In genomic region chr19:10640080-10640479, GRCm38 (mm10) we compare ENCODE assay signal across 14 mouse cellular contexts. TPM values are rescaled to one million over a fixed set of nuclear protein-coding genes. Genes with fewer than 3 reads are reported as not detected.
DNase-seq lines count a peak whose midpoint lies in the region; ATAC-seq and TF ChIP-seq lines count a peak whose summit lies in the region.
"Had no signal": no experiment of that assay in that cellular context is flagged by ENCODE, and none has a peak within 500 bp of the region (broad histone marks: within the 10 kb centered on the region; RNA-seq: fewer than 3 reads in every experiment).

No protein-coding gene starts in this region.

- intact Hi-C loops in heart, adult 2 months (cut with DNase I): no loop called here

- H3K36me3 ChIP-seq in heart, embryonic 14.5 days (ENCODE audit: control insufficient read depth, insufficient read depth, low read length): no peaks in the 10 kb centered on the region
- no peaks in the 10 kb centered on the region for H3K36me3 ChIP-seq in heart, adult 2 months (ENCODE audit: control insufficient read depth, insufficient read depth, low read length)
- H3K36me3 ChIP-seq in G1E (replicated peaks): peaks cover 15% of the 10 kb centered on the region
- no peaks in the 10 kb centered on the region for H3K36me3 ChIP-seq in embryonic facial prominence, embryonic 10.5 days (replicated peaks)
- H3K36me3 ChIP-seq in limb, embryonic 15.5 days: no peaks in the 10 kb centered on the region
- H3K36me3 ChIP-seq: forebrain, embryonic 10.5 days had no signal

- TF ChIP-seq CTCF in heart, adult 2 months (IDR thresholded peaks at IDR 0.05): no peak
- no peak for TF ChIP-seq CTCF in G1E (IDR thresholded peaks at IDR 0.05; ENCODE audit: low read depth, low read length)

- no peaks in the 10 kb centered on the region for H3K9me3 ChIP-seq in heart, embryonic 14.5 days (ENCODE audit: control insufficient read depth, low read length)
- H3K9me3 ChIP-seq in G1E (replicated peaks): no peaks in the 10 kb centered on the region
- H3K9me3 ChIP-seq in embryonic facial prominence, embryonic 10.5 days: no peaks in the 10 kb centered on the region
- H3K9me3 ChIP-seq in limb, embryonic 15.5 days: no peaks in the 10 kb centered on the region
- H3K9me3 ChIP-seq: forebrain, embryonic 10.5 days had no signal

- no peaks in the 10 kb centered on the region for H3K79me2 ChIP-seq in heart, adult 2 months (replicated peaks; ENCODE audit: control insufficient read depth, insufficient read depth, low read length)

- no peak overlapping the region for H3K4me3 ChIP-seq in heart, embryonic 14.5 days (ENCODE audit: control insufficient read depth in 1 of 2, insufficient read depth in 1 of 2, low read depth in 1 of 2, low read length in 2 of 2)
- H3K4me3 ChIP-seq in heart, adult 2 months: no peak overlapping the region
- H3K4me3 ChIP-seq in G1E (ENCODE audit: low read depth, low read length): no peak overlapping the region; the same call in 1 of the 2 replicates
- H3K4me3 ChIP-seq in embryonic facial prominence, embryonic 10.5 days: peak overlapping the region; percentile 22; the same call in 1 of the 2 replicates
- H3K4me3 ChIP-seq in limb, embryonic 15.5 days: 0 out of 2 replicates have a peak overlapping the region, but pooled peaks have one; percentile 3
- H3K4me3 ChIP-seq: forebrain, embryonic 10.5 days; myocyte had no signal

- WGBS in heart, embryonic 14.5 days: 3% methylated on average over 5 of the region's 5 CpGs
- 5% methylated on average over 5 of the region's 5 CpGs for WGBS in heart, adult 2 months
- 18% methylated on average over 5 of the region's 5 CpGs for WGBS in embryonic facial prominence, embryonic 10.5 days
- 4% methylated on average over 5 of the region's 5 CpGs for WGBS in limb, embryonic 15.5 days

- no peak for DNase-seq in heart, adult 2 months
- DNase-seq in G1E (ENCODE audit: low spot score): peak; percentile 23
- DNase-seq in embryonic facial prominence, embryonic 10.5 days (ENCODE audit: low spot score): no peak
- no peak for DNase-seq in spleen, postnatal 36 days (ENCODE audit: low spot score in 2 of 2)
- no peak for DNase-seq in spleen, adult 12 weeks (ENCODE audit: low spot score)
- DNase-seq in cerebellum, adult 11-12 months: no peak
- DNase-seq: lung, postnatal 4 days; right cerebral cortex, postnatal 25 days; thymus, adult 18-20 months had no signal

- ATAC-seq in heart, embryonic 14.5 days (ENCODE audit: insufficient number of reproducible peaks, insufficient read depth, low FRiP score, low read depth): no peak
- peak; percentile 57 for ATAC-seq in G1E (ENCODE audit: extremely low read depth, insufficient number of reproducible peaks, low FRiP score, poor library complexity, severe bottlenecking)
- ATAC-seq in limb, embryonic 15.5 days (ENCODE audit: insufficient number of reproducible peaks, low FRiP score, low TSS enrichment, low read depth): no peak

- no peak for TF ChIP-seq POLR2A in heart, adult 2 months (IDR thresholded peaks at IDR 0.05; ENCODE audit: insufficient read depth, low read depth, low read length)

- H3K4me1 ChIP-seq in heart, embryonic 14.5 days (ENCODE audit: control insufficient read depth in 2 of 2, insufficient read depth in 2 of 2, low read length in 2 of 2): peaks cover 2 to 8% of the 10 kb centered on the region in 2 experiments; a peak in 3 of 4 replicates
- H3K4me1 ChIP-seq in heart, adult 2 months (ENCODE audit: control insufficient read depth, insufficient read depth, low read length): no peaks in the 10 kb centered on the region
- H3K4me1 ChIP-seq in G1E (ENCODE audit: insufficient read depth, low read depth, low read length): peaks cover 72% of the 10 kb centered on the region
- peaks cover 15% of the 10 kb centered on the region for H3K4me1 ChIP-seq in embryonic facial prominence, embryonic 10.5 days
- peaks cover 15% of the 10 kb centered on the region; the same call in 1 of the 2 replicates for H3K4me1 ChIP-seq in limb, embryonic 15.5 days

- no peak for TF ChIP-seq EP300 in heart, adult 2 months (IDR thresholded peaks at IDR 0.05; ENCODE audit: insufficient read depth, low read depth, low read length)

- H3K4me2 ChIP-seq in heart, embryonic 14.5 days (ENCODE audit: low read length): 0 out of 2 replicates have a peak overlapping the region, but pooled peaks have one; percentile 2
- H3K4me2 ChIP-seq in limb, embryonic 15.5 days: peak overlapping the region; percentile 31

- H3K9ac ChIP-seq in heart, embryonic 14.5 days (ENCODE audit: low read length): no peak overlapping the region
- no peak overlapping the region for H3K9ac ChIP-seq in heart, adult 2 months (ENCODE audit: low read depth, low read length)
- H3K9ac ChIP-seq in limb, embryonic 15.5 days: 0 out of 2 replicates have a peak overlapping the region, but pooled peaks have one; percentile 26

- H3K27ac ChIP-seq in heart, embryonic 14.5 days (replicated peaks in 1 of 2; ENCODE audit: control insufficient read depth in 1 of 2, insufficient read depth in 1 of 2, low read depth in 2 of 2, low read length in 2 of 2): no peak overlapping the region
- no peak overlapping the region for H3K27ac ChIP-seq in heart, adult 2 months
- no peak overlapping the region for H3K27ac ChIP-seq in embryonic facial prominence, embryonic 10.5 days (replicated peaks)
- peak overlapping the region; percentile 79 for H3K27ac ChIP-seq in limb, embryonic 15.5 days
- H3K27ac ChIP-seq: forebrain, embryonic 10.5 days had no signal

- H3K27me3 ChIP-seq in heart, embryonic 14.5 days (ENCODE audit: control insufficient read depth, insufficient read depth, low read length): no peaks in the 10 kb centered on the region
- no peaks in the 10 kb centered on the region for H3K27me3 ChIP-seq in heart, adult 2 months (ENCODE audit: control insufficient read depth, insufficient read depth, low read length)
- no peaks in the 10 kb centered on the region; the same call in 1 of the 2 replicates for H3K27me3 ChIP-seq in G1E (ENCODE audit: insufficient read depth, low read length)
- H3K27me3 ChIP-seq in embryonic facial prominence, embryonic 10.5 days (replicated peaks; ENCODE audit: low read depth, poor library complexity, severe bottlenecking): peaks cover 10% of the 10 kb centered on the region
- no peaks in the 10 kb centered on the region for H3K27me3 ChIP-seq in limb, embryonic 15.5 days

RNA-seq across cellular contexts. Expression of gene Vwce, which starts 6.1 kb away (rescaled TPM):
- polyA plus RNA-seq in heart, embryonic 14.5 days (2014; fragmentation: Nextera tagmentation; extraction: Ambion mirVana): 0.36 and 0.51 TPM in 2 replicates
- total RNA-seq in heart, adult 2 months (2021): not detected
- not detected in 2 replicates for polyA plus RNA-seq in heart, adult 2 months (2012; rRNA removed)
- total RNA-seq in G1E (2014; fragmentation: Nextera tagmentation) (1.2 and 1.4 TPM in 2 replicates), G1E (2017) (0.06 and 0.16 TPM in 2 replicates)
- 0.24 and 0.32 TPM in 2 replicates for polyA plus RNA-seq in G1E (2012)
- polyA plus RNA-seq in embryonic facial prominence, embryonic 10.5 days (2016; fragmentation: Nextera tagmentation; extraction: Ambion mirVana): 1.8 and 2.0 TPM in 2 replicates
- 2.8 and 3.1 TPM in 2 replicates for polyA plus RNA-seq in limb, embryonic 15.5 days (2015; fragmentation: Nextera tagmentation; extraction: Ambion mirVana)

RNA-seq across cellular contexts. Expression of gene Tkfc, which starts 34.6 kb away (rescaled TPM):
- polyA plus RNA-seq in heart, embryonic 14.5 days (2014; fragmentation: Nextera tagmentation; extraction: Ambion mirVana): 8.6 and 11.2 TPM in 2 replicates
- total RNA-seq in heart, adult 2 months (2021): 1 to 10 TPM; 8.2 to 9.6 TPM
- 7.4 and 9.1 TPM in 2 replicates for polyA plus RNA-seq in heart, adult 2 months (2012; rRNA removed)
- total RNA-seq in G1E (2014; fragmentation: Nextera tagmentation) (10.9 and 11.7 TPM in 2 replicates), G1E (2017) (6.7 and 6.8 TPM in 2 replicates)
- 2.7 and 4.6 TPM in 2 replicates for polyA plus RNA-seq in G1E (2012)
- 22.1 and 22.4 TPM in 2 replicates for polyA plus RNA-seq in embryonic facial prominence, embryonic 10.5 days (2016; fragmentation: Nextera tagmentation; extraction: Ambion mirVana)
- polyA plus RNA-seq in limb, embryonic 15.5 days (2015; fragmentation: Nextera tagmentation; extraction: Ambion mirVana): 12.0 and 13.2 TPM in 2 replicates

RNA-seq across cellular contexts. Expression of gene Ddb1, which starts 35.0 kb away (rescaled TPM):
- 251 and 258 TPM in 2 replicates for polyA plus RNA-seq in heart, embryonic 14.5 days (2014; fragmentation: Nextera tagmentation; extraction: Ambion mirVana)
- total RNA-seq in heart, adult 2 months (2021): 100 to 1,000 TPM; 133 to 153 TPM
- 71.1 and 114 TPM in 2 replicates for polyA plus RNA-seq in heart, adult 2 months (2012; rRNA removed)
- total RNA-seq in G1E (2014; fragmentation: Nextera tagmentation) (334 and 389 TPM in 2 replicates), G1E (2017) (516 and 542 TPM in 2 replicates)
- polyA plus RNA-seq in G1E (2012): 29.5 and 30.8 TPM in 2 replicates
- polyA plus RNA-seq in embryonic facial prominence, embryonic 10.5 days (2016; fragmentation: Nextera tagmentation; extraction: Ambion mirVana): 483 and 491 TPM in 2 replicates
- 350 and 363 TPM in 2 replicates for polyA plus RNA-seq in limb, embryonic 15.5 days (2015; fragmentation: Nextera tagmentation; extraction: Ambion mirVana)

RNA-seq across cellular contexts. Expression of gene Pga5, which starts 37.8 kb away (rescaled TPM):
- not detected in 2 replicates for polyA plus RNA-seq in heart, embryonic 14.5 days (2014; fragmentation: Nextera tagmentation; extraction: Ambion mirVana)
- not detected for total RNA-seq in heart, adult 2 months (2021)
- not detected in 2 replicates for polyA plus RNA-seq in heart, adult 2 months (2012; rRNA removed)
- total RNA-seq in G1E (2014; fragmentation: Nextera tagmentation) (1.6 and 2.4 TPM in 2 replicates), G1E (2017) (1.6 and 1.9 TPM in 2 replicates)
- 0.14 TPM in 2 replicates for polyA plus RNA-seq in G1E (2012)
- not detected in 2 replicates for polyA plus RNA-seq in embryonic facial prominence, embryonic 10.5 days (2016; fragmentation: Nextera tagmentation; extraction: Ambion mirVana)
- polyA plus RNA-seq in limb, embryonic 15.5 days (2015; fragmentation: Nextera tagmentation; extraction: Ambion mirVana): not detected in 2 replicates
- total RNA-seq: left cerebral cortex, adult 18-20 months had no signal
- polyA plus RNA-seq: forebrain, embryonic 10.5 days had no signal

RNA-seq across cellular contexts. Expression of gene Vps37c, which starts 48.5 kb away (rescaled TPM):
- polyA plus RNA-seq in heart, embryonic 14.5 days (2014; fragmentation: Nextera tagmentation; extraction: Ambion mirVana): 28.4 and 30.0 TPM in 2 replicates
- total RNA-seq in heart, adult 2 months (2021): 10 to 100 TPM; 18.6 to 20.7 TPM
- 23.7 and 24.6 TPM in 2 replicates for polyA plus RNA-seq in heart, adult 2 months (2012; rRNA removed)
- total RNA-seq in G1E (2014; fragmentation: Nextera tagmentation) (16.3 and 27.1 TPM in 2 replicates), G1E (2017) (5.2 TPM in 2 replicates)
- polyA plus RNA-seq in G1E (2012): 34.9 and 40.0 TPM in 2 replicates
- polyA plus RNA-seq in embryonic facial prominence, embryonic 10.5 days (2016; fragmentation: Nextera tagmentation; extraction: Ambion mirVana): 37.6 and 40.8 TPM in 2 replicates
- 46.0 and 48.6 TPM in 2 replicates for polyA plus RNA-seq in limb, embryonic 15.5 days (2015; fragmentation: Nextera tagmentation; extraction: Ambion mirVana)

Comparison
In these comparisons a context has a peak if more than half of its experiments do, and no peak if none do; other contexts are left out.
1. H3K4me3 ChIP-seq: peak in embryonic facial prominence, embryonic 10.5 days (single experiment) and limb, embryonic 15.5 days (single experiment); none in heart, embryonic 14.5 days (0 of 2), heart, adult 2 months (single experiment) and G1E (single experiment).